Mouse (Mus musculus) forebrain, postnatal 0 days (tissue): ENCODE data around the gene Dynll2. TPM values are rescaled to one million over a fixed set of nuclear protein-coding genes. Genes with fewer than 3 reads are reported as not detected.

Experiments
- ATAC-seq: fragments of 200-750 bp; cut with Nextera tagmentation; 2 replicates; pipeline ENCODE4 v1.8.0; 2017; ENCODE audit warnings: mild to moderate bottlenecking, moderate library complexity
- DNase-seq: peaks from one replicate; pipeline ENCODE4 v3.0.0-alpha.2; 2015
- H3K27ac ChIP-seq: fragments of 300-500 bp; sonication (generic); 2 replicates; pipeline ENCODE4 v1.5.1; 2014; ENCODE audit warnings: low read depth, mild to moderate bottlenecking, antibody characterized with exemption, low read length, moderate library complexity, mixed read lengths
- H3K27me3 ChIP-seq: fragments of 300-500 bp; sonication (generic); 2 replicates; pipeline ENCODE4 v1.6.1; 2014; ENCODE audit warnings: mild to moderate bottlenecking, low read length, mixed read lengths; ENCODE audit not compliant: insufficient read depth
- H3K36me3 ChIP-seq: fragments of 300-500 bp; sonication (generic); 2 replicates; pipeline ENCODE4 v1.6.1; 2014; ENCODE audit warnings: mild to moderate bottlenecking, moderate library complexity; ENCODE audit not compliant: insufficient read depth
- H3K4me1 ChIP-seq: fragments of 300-500 bp; sonication (generic); 2 replicates; pipeline ENCODE4 v1.6.1; 2014; ENCODE audit warnings: antibody characterized with exemption; ENCODE audit not compliant: insufficient read depth
- H3K4me2 ChIP-seq: fragments of 300-500 bp; sonication (generic); 2 replicates; pipeline ENCODE4 v1.6.1; 2014; ENCODE audit warnings: low read depth, mild to moderate bottlenecking, moderate library complexity
- H3K4me3 ChIP-seq: fragments of 300-500 bp; sonication (generic); 2 replicates; pipeline ENCODE4 v1.5.1; 2014; ENCODE audit warnings: low read depth, low read length, mixed read lengths
- H3K9ac ChIP-seq: fragments of 300-500 bp; sonication (generic); 2 replicates; pipeline ENCODE4 v1.6.1; 2014; ENCODE audit warnings: mild to moderate bottlenecking
- H3K9me3 ChIP-seq: fragments of 300-500 bp; sonication (generic); 2 replicates; pipeline ENCODE4 v1.6.1; 2016; ENCODE audit warnings: low read length
- CTCF ChIP-seq: sonication (generic); IDR thresholded peaks from 2 replicates; pipeline ENCODE4 v1.5.1; 2016; ENCODE audit warnings: antibody characterized with exemption, control low read depth, low read depth
- WGBS: fragments of 180-500 bp; shearing (Covaris S2); extraction: QIAGEN DNeasy Blood & Tissue Kit; methylation state at CpG from one replicate; pipeline ENCODE4 v1.1.7; 2014; 5-methylcytosine and 5-hydroxymethylcytosine counted together
- polyA plus RNA-seq: library from polyadenylated mRNA; unstranded; fragments of >200 nt; fragmentation: Nextera tagmentation; extraction: Ambion mirVana; gene quantifications from 2 replicates; pipeline ENCODE4 v1.2.1, GENCODE M21; 2015
- total RNA-seq: library from RNA; depleted of rRNA; stranded (reverse); fragments of >200 nt; gene quantifications from 2 replicates; pipeline ENCODE4 v1.2.3, GENCODE M21; 2014

Gene Dynll2
- total and polyA plus RNA-seq, 2 experiments from 2014 or later = 49.8 to 54.9 TPM

DNA sequence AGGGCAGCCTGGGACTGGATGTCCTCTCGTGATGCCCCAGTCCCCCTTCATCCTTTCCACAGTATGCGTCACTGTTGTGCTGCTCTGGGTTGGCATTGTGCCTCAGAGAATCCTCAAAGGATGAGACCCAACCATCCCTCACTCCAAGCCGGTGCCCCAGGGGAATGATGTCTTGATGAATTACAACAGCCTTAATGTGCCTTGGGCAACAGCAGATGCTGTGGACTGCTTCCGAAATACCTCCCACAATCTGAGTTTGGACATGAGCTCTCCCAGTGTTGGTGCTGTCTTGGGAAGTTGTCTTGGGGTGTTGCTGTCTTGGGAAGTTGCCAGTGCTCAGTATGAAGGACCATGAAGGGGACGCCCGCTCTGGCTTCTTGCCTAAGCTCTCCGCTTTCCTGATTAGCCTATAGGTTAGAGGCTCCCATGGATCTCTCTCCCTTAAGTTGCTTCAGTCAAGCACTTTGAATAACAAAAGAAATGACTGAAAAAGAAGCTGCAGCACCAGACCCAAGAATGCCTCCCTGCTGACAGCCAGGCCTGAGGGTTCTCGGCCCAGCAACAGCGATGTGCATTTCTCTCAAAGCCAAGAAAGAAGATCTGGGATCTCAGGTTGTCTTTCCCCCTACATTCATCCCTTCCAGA, 40.2 kb upstream of the Dynll2 start:
- Histone ChIP-seq H3K4me2 (peak overlapping the region; percentile 2; the same call in 1 of the 2 replicates), H3K4me3 (no peak overlapping the region), H3K9me3 (no peaks in the 10 kb centered on the region), H3K9ac (no peak overlapping the region), H3K36me3 (no peaks in the 10 kb centered on the region), H3K4me1 (peaks cover 10% of the 10 kb centered on the region; the same call in 1 of the 2 replicates), H3K27ac (peak overlapping the region; percentile 64; the same call in 1 of the 2 replicates), H3K27me3 (no peaks in the 10 kb centered on the region)
- 33% methylated on average over 9 of the region's 9 CpGs for WGBS
- DNase-seq (no peak), ATAC-seq (no peak)
- no peak for TF ChIP-seq CTCF

DNA sequence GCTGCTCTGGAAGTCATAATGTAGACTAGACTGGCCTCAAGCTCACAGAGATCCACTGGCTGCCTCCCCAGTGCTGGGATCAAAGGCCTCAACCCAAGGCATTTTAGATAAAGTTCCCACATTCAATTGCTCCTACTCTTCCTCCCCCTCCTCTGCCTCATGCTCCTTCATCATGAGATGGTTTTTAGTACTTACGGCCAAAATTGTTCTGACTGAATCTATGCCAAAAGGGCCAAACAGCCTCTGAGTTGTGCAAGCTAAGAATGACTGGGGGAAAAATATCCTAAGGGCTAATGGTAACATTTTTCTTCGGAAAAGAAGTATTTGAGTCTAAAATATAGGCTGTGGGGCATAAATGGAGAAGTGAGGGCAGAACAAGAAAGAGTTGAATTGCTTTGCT, 36.6 kb upstream of the Dynll2 start:
- no peak overlapping the region for H3K4me2 ChIP-seq
- no peaks in the 10 kb centered on the region for H3K36me3 ChIP-seq
- H3K9ac ChIP-seq = no peak overlapping the region
- H3K9me3 ChIP-seq = no peaks in the 10 kb centered on the region
- no peak overlapping the region for H3K4me3 ChIP-seq
- TF ChIP-seq CTCF = no peak
- DNase-seq (no peak), ATAC-seq (no peak)
- no peaks in the 10 kb centered on the region for H3K27me3 ChIP-seq
- peaks cover 10% of the 10 kb centered on the region; the same call in 1 of the 2 replicates for H3K4me1 ChIP-seq
- H3K27ac ChIP-seq = no peak overlapping the region
- WGBS = 82% methylated on average over 2 of the region's 2 CpGs

GRCm38 (mm10) chr11:88015795-88016194, 28.5 kb upstream of the Dynll2 start:
- Histone ChIP-seq H3K27me3 (no peaks in the 10 kb centered on the region), H3K27ac (no peak overlapping the region), H3K36me3 (no peaks in the 10 kb centered on the region), H3K4me1 (no peaks in the 10 kb centered on the region), H3K4me2 (no peak overlapping the region), H3K9ac (no peak overlapping the region), H3K9me3 (no peaks in the 10 kb centered on the region), H3K4me3 (no peak overlapping the region)
- 90% methylated on average over 6 of the region's 6 CpGs for WGBS
- TF ChIP-seq CTCF = no peak
- ATAC-seq (no peak), DNase-seq (no peak)

DNA sequence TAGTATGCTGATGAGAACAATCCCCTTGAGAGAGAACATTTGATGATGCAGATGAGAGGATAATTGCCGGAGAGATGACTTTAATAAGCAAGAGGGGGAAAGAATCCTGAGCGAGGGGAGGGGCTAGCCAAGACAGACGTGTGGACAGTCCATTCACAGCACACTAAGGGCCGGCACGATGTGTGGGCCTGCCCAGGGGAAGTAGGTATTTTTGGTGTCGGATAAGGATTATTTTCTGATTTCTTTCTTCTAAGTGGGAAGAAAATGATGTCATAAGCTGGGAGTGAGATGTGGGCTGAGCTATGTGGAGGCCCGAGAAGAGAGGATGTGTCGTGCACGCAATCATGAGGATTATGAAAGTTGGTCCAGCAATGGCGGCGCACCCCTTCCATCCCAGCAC, 27.8 kb upstream of the Dynll2 start:
- Histone ChIP-seq H3K4me2 (no peak overlapping the region), H3K36me3 (no peaks in the 10 kb centered on the region), H3K9ac (no peak overlapping the region), H3K27me3 (no peaks in the 10 kb centered on the region), H3K27ac (no peak overlapping the region), H3K4me1 (peaks cover 1% of the 10 kb centered on the region; the same call in 1 of the 2 replicates), H3K9me3 (no peaks in the 10 kb centered on the region), H3K4me3 (no peak overlapping the region)
- ATAC-seq = peak; percentile 67
- TF ChIP-seq CTCF = no peak
- no peak for DNase-seq
- 79% methylated on average over 11 of the region's 11 CpGs for WGBS

- no peaks in the 10 kb centered on the region for H3K36me3 ChIP-seq
- H3K4me2 ChIP-seq = no peak overlapping the region
- no peak overlapping the region for H3K27ac ChIP-seq
- no peaks in the 10 kb centered on the region for H3K27me3 ChIP-seq
- ATAC-seq (no peak), DNase-seq (no peak)
- no peak overlapping the region for H3K9ac ChIP-seq
- TF ChIP-seq CTCF = no peak
- 94% methylated on average over 10 of the region's 10 CpGs for WGBS
- no peak overlapping the region for H3K4me3 ChIP-seq
- H3K4me1 ChIP-seq = peaks cover 15% of the 10 kb centered on the region
- no peaks in the 10 kb centered on the region for H3K9me3 ChIP-seq
These were observed 26.3 kb upstream of the Dynll2 start for GRCm38 (mm10) chr11:88013632-88014031.

DNA sequence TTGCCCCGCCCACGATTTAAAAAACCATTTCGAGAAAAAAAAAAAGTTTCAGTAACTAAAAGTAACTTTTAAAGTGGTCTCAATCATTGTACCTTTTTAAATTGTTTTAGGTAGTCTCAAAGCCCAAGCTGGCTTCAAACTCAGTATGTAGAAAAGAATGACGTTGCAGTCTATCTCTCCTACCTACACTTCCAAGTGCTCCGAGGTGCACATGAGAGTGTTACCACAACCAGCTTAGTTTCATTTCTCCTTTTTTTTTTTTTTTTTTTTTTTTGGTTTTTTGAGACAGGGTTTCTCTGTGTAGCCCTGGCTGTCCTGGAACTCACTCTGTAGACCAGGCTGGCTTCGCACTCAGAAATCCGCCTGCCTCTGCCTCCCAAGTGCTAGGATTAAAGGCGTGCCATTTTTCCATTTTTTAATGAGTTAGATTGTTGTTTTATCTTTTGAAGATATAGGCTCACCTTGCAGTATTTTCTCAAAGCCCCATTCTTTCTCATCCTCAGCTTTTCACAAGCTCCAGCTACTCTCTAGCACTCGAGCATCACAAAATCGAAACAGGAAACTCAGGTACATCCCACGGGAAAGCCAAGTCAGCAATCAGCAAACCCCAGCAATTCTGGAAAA, 25.4 kb upstream of the Dynll2 start:
- DNase-seq = no peak
- Histone ChIP-seq H3K4me2 (no peak overlapping the region), H3K9me3 (no peaks in the 10 kb centered on the region), H3K27ac (no peak overlapping the region), H3K4me3 (no peak overlapping the region), H3K4me1 (peaks cover 15% of the 10 kb centered on the region), H3K36me3 (no peaks in the 10 kb centered on the region), H3K9ac (no peak overlapping the region), H3K27me3 (no peaks in the 10 kb centered on the region)
- WGBS = 95% methylated on average over 11 of the region's 11 CpGs
- no peak for TF ChIP-seq CTCF
- no peak for ATAC-seq

DNA sequence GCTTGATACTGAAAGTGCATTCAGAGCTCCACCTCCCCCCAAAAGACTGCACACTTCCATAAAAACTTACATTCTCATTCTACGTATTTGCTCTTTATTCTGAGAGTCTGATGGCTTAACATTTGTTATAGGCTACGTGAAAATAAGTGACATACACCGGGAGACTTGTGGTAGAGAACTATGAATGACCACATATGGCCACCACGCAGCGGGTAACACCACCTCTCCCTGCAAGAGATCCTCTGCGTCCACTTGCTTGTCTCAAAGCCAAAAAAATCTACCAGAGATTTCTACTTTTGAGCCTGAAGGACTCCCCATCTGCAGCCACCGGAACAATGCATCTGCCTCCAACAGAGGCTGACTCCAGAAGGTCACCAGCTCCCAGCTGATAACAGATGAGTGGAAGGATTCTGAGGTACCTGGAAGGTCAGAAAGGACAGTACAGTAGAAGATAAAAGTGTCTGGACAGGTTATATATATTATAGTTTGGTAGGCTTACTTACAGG, 24.6 kb upstream of the Dynll2 start:
- WGBS = 86% methylated on average over 7 of the region's 7 CpGs
- no peak overlapping the region for H3K4me2 ChIP-seq
- DNase-seq = no peak
- no peak overlapping the region for H3K4me3 ChIP-seq
- no peak for TF ChIP-seq CTCF
- peaks cover 15% of the 10 kb centered on the region for H3K4me1 ChIP-seq
- no peaks in the 10 kb centered on the region for H3K9me3 ChIP-seq
- H3K36me3 ChIP-seq = no peaks in the 10 kb centered on the region
- no peak overlapping the region for H3K27ac ChIP-seq
- no peak overlapping the region for H3K9ac ChIP-seq
- H3K27me3 ChIP-seq = no peaks in the 10 kb centered on the region
- no peak for ATAC-seq
